Mouse (Mus musculus): ENCODE measurements around the gene Gstm6.

Gstm6 gene

GRCm38 (mm10) chr3:107941261-107941660 is 2.3 kb downstream of the Gstm6 start:
- DNase-seq (ENCODE audit: low spot score in 2 of 2): no peak

GRCm38 (mm10) chr3:107940524-107940923 is 3.0 kb downstream of the Gstm6 start:
- no peak for DNase-seq (ENCODE audit: low spot score in 2 of 2)

GRCm38 (mm10) chr3:107939830-107940229 is 3.7 kb downstream of the Gstm6 start:
- DNase-seq (ENCODE audit: low spot score in 2 of 2): peak; percentile 58 to 67

GRCm38 (mm10) chr3:107939403-107939802 is 4.1 kb downstream of the Gstm6 start:
- peak in 1 of 2 experiments; percentile 70 for DNase-seq (ENCODE audit: low spot score in 2 of 2)

GRCm38 (mm10) chr3:107935888-107936287 is 7.7 kb downstream of the Gstm6 start:
- no peak for DNase-seq (ENCODE audit: low spot score in 2 of 2)

GRCm38 (mm10) chr3:107935268-107935667 is 8.3 kb downstream of the Gstm6 start:
- no peak for DNase-seq (ENCODE audit: low spot score in 2 of 2)

- DNase-seq (ENCODE audit: low spot score in 2 of 2): no peak
These were observed 11.4 kb downstream of the Gstm6 start for GRCm38 (mm10) chr3:107932128-107932527.

- peak; percentile 94 to 99 for DNase-seq (ENCODE audit: low spot score in 2 of 2)
These were observed 11.9 kb downstream of the Gstm6 start, which contains the start of gene Gstm7 for GRCm38 (mm10) chr3:107931670-107932069. Gene Gstm7, minus strand, starts transcription at chr3:107931817.

- DNase-seq (ENCODE audit: low spot score in 2 of 2): no peak
These were observed 12.4 kb downstream of the Gstm6 start for GRCm38 (mm10) chr3:107931134-107931533.

- DNase-seq (ENCODE audit: low spot score in 2 of 2): no peak
These were observed 13.8 kb downstream of the Gstm6 start for GRCm38 (mm10) chr3:107929731-107930130.

GRCm38 (mm10) chr3:107929243-107929642 is 14.3 kb downstream of the Gstm6 start:
- DNase-seq (ENCODE audit: low spot score in 2 of 2): no peak

- no peak for DNase-seq (ENCODE audit: low spot score in 2 of 2)
These were observed 14.9 kb downstream of the Gstm6 start for GRCm38 (mm10) chr3:107928691-107929090.

GRCm38 (mm10) chr3:107927841-107928240 is 15.7 kb downstream of the Gstm6 start:
- DNase-seq (ENCODE audit: low spot score in 2 of 2): no peak

GRCm38 (mm10) chr3:107925335-107925734 is 18.2 kb downstream of the Gstm6 start:
- DNase-seq (ENCODE audit: low spot score in 2 of 2): no peak

- no peak for DNase-seq (ENCODE audit: low spot score in 2 of 2)
These were observed 23.2 kb downstream of the Gstm6 start for GRCm38 (mm10) chr3:107920348-107920747.

- DNase-seq (ENCODE audit: low spot score in 2 of 2): peak in 1 of 2 experiments; percentile 83
These were observed 25.7 kb downstream of the Gstm6 start for GRCm38 (mm10) chr3:107917783-107918408.

GRCm38 (mm10) chr3:107917097-107917496 is 26.5 kb downstream of the Gstm6 start:
- DNase-seq (ENCODE audit: low spot score in 2 of 2): no peak

- no peak for DNase-seq (ENCODE audit: low spot score in 2 of 2)
These were observed 26.9 kb downstream of the Gstm6 start for GRCm38 (mm10) chr3:107916674-107917073.

GRCm38 (mm10) chr3:107905942-107906341 is 37.6 kb downstream of the Gstm6 start:
- no peak for DNase-seq (ENCODE audit: low spot score in 2 of 2)

- no peak for DNase-seq (ENCODE audit: low spot score in 2 of 2)
These were observed 42.4 kb downstream of the Gstm6 start for GRCm38 (mm10) chr3:107900955-107901673.

GRCm38 (mm10) chr3:107898691-107899090 is 44.9 kb downstream of the Gstm6 start:
- DNase-seq (ENCODE audit: low spot score in 2 of 2): no peak

GRCm38 (mm10) chr3:107895720-107896569 is 47.6 kb downstream of the Gstm6 start, which contains the start of gene Gstm5:
Gene Gstm5, plus strand, starts transcription at chr3:107895821.
- peak; percentile 74 to 90 for DNase-seq (ENCODE audit: low spot score in 2 of 2)

Measured in left cerebral cortex, adult 9 months (tissue).